ENCODE assay signal across 24 mouse cellular contexts in the genomic region with DNA sequence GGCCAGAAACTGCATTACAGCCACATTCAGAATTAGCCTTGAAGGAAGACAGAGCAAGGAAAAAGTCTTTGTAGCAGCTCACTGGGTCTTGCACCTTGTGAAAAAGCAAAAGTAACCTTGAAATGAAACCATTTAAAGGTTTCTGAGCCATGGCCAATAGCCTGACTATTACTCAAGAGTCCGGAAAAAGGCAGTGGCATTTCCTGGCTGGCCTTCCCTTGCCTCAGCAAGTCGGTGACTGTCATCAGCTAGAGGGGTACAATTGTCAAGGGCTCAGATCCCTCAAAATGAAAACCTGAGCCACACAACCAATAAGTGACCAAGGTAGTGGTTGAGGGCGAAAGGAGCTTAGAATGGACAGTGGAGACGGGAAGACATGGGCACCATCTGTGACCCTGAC. TPM values are rescaled to one million over a fixed set of nuclear protein-coding genes. Genes with fewer than 3 reads are reported as not detected.
DNase-seq lines count a peak whose midpoint lies in the region; ATAC-seq and TF ChIP-seq lines count a peak whose summit lies in the region.
"Had no signal": no experiment of that assay in that cellular context is flagged by ENCODE, and none has a peak within 500 bp of the region (broad histone marks: within the 10 kb centered on the region; RNA-seq: fewer than 3 reads in every experiment).

No protein-coding gene starts in this region.

- no peak for TF ChIP-seq POLR2A in bone marrow, adult 2 months (IDR thresholded peaks at IDR 0.05; ENCODE audit: borderline replicate concordance, control insufficient read depth, low read depth, low read length)

- no peak overlapping the region for H3K4me3 ChIP-seq in bone marrow, adult 2 months (replicated peaks; ENCODE audit: control insufficient read depth, low read depth, low read length)
- H3K4me3 ChIP-seq: embryonic facial prominence, embryonic 12.5 days; embryonic facial prominence, embryonic 15.5 days; gastrocnemius, adult 2 months; heart, adult 2 months had no signal

- TF ChIP-seq CTCF in bone marrow, adult 2 months (IDR thresholded peaks at IDR 0.05; ENCODE audit: control insufficient read depth, insufficient read depth, low read length) = no peak

- 60% methylated on average over 4 of the region's 4 CpGs for WGBS in bone marrow, adult 2 months

- peaks cover 3% of the 10 kb centered on the region for H3K4me1 ChIP-seq in bone marrow, adult 2 months (ENCODE audit: control insufficient read depth, insufficient read depth, low read length)

- peak; percentile 37 for DNase-seq in adrenal gland, postnatal 14 days
- DNase-seq in adrenal gland, adult 8-10 months = no peak
- no peak for DNase-seq in adipocyte (ENCODE audit: low spot score)
- no peak for DNase-seq in retina, postnatal 1 day
- DNase-seq: adrenal gland, postnatal 25 days; cerebellum, adult 11 months; cerebellum, adult 2 months; cerebellum, adult 9-11 months; cerebellum, postnatal 25 days; forebrain, postnatal 0 days; gastrocnemius, adult 2 months; gastrocnemius, postnatal 14 days; heart, adult 2 months; kidney, adult 18-20 months had no signal

- H3K27ac ChIP-seq in bone marrow, adult 2 months (ENCODE audit: control insufficient read depth, insufficient read depth, low read depth, low read length, poor library complexity) = peak overlapping the region; percentile 19; the same call in 1 of the 2 replicates
- H3K27ac ChIP-seq: embryonic facial prominence, embryonic 12.5 days; embryonic facial prominence, embryonic 15.5 days; gastrocnemius, adult 2 months; heart, adult 2 months; hindbrain, embryonic 14.5 days; hindbrain, postnatal 0 days had no signal

- peak; percentile 76 for ATAC-seq in granulocyte monocyte progenitor cell, adult 5-6 weeks (replicated peaks; ENCODE audit: poor library complexity, severe bottlenecking)
- ATAC-seq: activated CD4-positive, CD25-positive, alpha-beta regulatory T cell, adult 4 months; forebrain, embryonic 14.5 days; forebrain, postnatal 0 days; hindbrain, postnatal 0 days; inflammation-experienced regulatory T-cells, adult 6 months; intestine, embryonic 16.5 days had no signal

RNA-seq across cellular contexts. Expression of gene Dcp1a, which starts 54.7 kb away (rescaled TPM):
- 22.6 and 30.2 TPM in 2 replicates for total RNA-seq in adrenal gland, postnatal 14 days (2021)
- 10 to 100 TPM; 24.0 to 37.6 (median 28.3) TPM for total RNA-seq in adrenal gland, adult 8-10 months (2022)
- 5.5 and 16.6 TPM in 2 replicates for polyA plus RNA-seq in bone marrow, adult 2 months (2011; ENCODE audit: insufficient read depth, insufficient read length, low replicate concordance, missing spikeins)
- 27.1 and 38.2 TPM in 2 replicates for total RNA-seq in granulocyte monocyte progenitor cell, adult 5-6 weeks (2014; fragmentation: Nextera tagmentation)
- total RNA-seq in granulocyte monocyte progenitor cell, adult 5-6 weeks (2017) = 19.2 and 35.0 TPM in 2 replicates
